Mouse (Mus musculus) spleen, adult 18-20 months (tissue): Measurements from ENCODE around the gene Mgme1.

Experiments
- DNase-seq, 2 experiments: peaks; one replicate each; pipeline ENCODE4 v3.0.0; 2022; ENCODE audit warnings: mixed read lengths in 2 of 2

Gene Mgme1

GRCm38 (mm10) chr2:144270507-144271420 lies at the start of gene Mgme1, which contains the start of gene Snx5:
Mgme1 (plus strand) TSS chr2:144270663.
Snx5 (minus strand) TSS chr2:144270906.
- peak; percentile 89 to 91 for DNase-seq

GRCm38 (mm10) chr2:144224351-144224750 lies 46.1 kb upstream of the Mgme1 start:
- no peak for DNase-seq

- no peak for DNase-seq
Observed at GRCm38 (mm10) chr2:144226906-144227586, 43.4 kb upstream of the Mgme1 start.

GRCm38 (mm10) chr2:144228521-144229346 lies 41.7 kb upstream of the Mgme1 start:
- DNase-seq: no peak

GRCm38 (mm10) chr2:144229647-144230046 lies 40.8 kb upstream of the Mgme1 start:
- no peak for DNase-seq

- DNase-seq: no peak
Observed at GRCm38 (mm10) chr2:144230498-144230897, 40.0 kb upstream of the Mgme1 start.

GRCm38 (mm10) chr2:144231115-144231514 lies 39.3 kb upstream of the Mgme1 start:
- no peak for DNase-seq

GRCm38 (mm10) chr2:144233534-144233933 lies 36.9 kb upstream of the Mgme1 start:
- peak; percentile 42 to 47 for DNase-seq

GRCm38 (mm10) chr2:144235776-144236175 lies 34.7 kb upstream of the Mgme1 start:
- no peak for DNase-seq

GRCm38 (mm10) chr2:144236791-144237584 lies 33.5 kb upstream of the Mgme1 start:
- no peak for DNase-seq

- no peak for DNase-seq
Observed at GRCm38 (mm10) chr2:144238341-144238740, 32.1 kb upstream of the Mgme1 start.

- no peak for DNase-seq
Observed at GRCm38 (mm10) chr2:144239318-144239717, 31.1 kb upstream of the Mgme1 start.

GRCm38 (mm10) chr2:144240095-144240899 lies 30.2 kb upstream of the Mgme1 start:
- no peak for DNase-seq

- peak in 1 of 2 experiments; percentile 35 for DNase-seq
Observed at GRCm38 (mm10) chr2:144245464-144245863, 25.0 kb upstream of the Mgme1 start.

GRCm38 (mm10) chr2:144246270-144246669 lies 24.2 kb upstream of the Mgme1 start:
- DNase-seq: no peak

GRCm38 (mm10) chr2:144247337-144247978 lies 23.0 kb upstream of the Mgme1 start:
- no peak for DNase-seq

- DNase-seq: no peak
Observed at GRCm38 (mm10) chr2:144248613-144249376, 21.7 kb upstream of the Mgme1 start.

- DNase-seq: no peak
Observed at GRCm38 (mm10) chr2:144250111-144250510, 20.4 kb upstream of the Mgme1 start.

- no peak for DNase-seq
Observed at GRCm38 (mm10) chr2:144262837-144263236, 7.6 kb upstream of the Mgme1 start.
